Mouse (Mus musculus) heart, postnatal 0 days (tissue): ENCODE data around the gene Minpp1.

Experiments
- CTCF ChIP-seq: IDR thresholded peaks from 2 replicates; pipeline ENCODE4 v1.5.1; 2016; ENCODE audit warnings: antibody characterized with exemption, control low read depth, low read depth
- EP300 ChIP-seq: IDR thresholded peaks from 2 replicates; pipeline ENCODE4 v1.6.1; 2016; ENCODE audit warnings: antibody characterized with exemption, low read depth

DNA sequence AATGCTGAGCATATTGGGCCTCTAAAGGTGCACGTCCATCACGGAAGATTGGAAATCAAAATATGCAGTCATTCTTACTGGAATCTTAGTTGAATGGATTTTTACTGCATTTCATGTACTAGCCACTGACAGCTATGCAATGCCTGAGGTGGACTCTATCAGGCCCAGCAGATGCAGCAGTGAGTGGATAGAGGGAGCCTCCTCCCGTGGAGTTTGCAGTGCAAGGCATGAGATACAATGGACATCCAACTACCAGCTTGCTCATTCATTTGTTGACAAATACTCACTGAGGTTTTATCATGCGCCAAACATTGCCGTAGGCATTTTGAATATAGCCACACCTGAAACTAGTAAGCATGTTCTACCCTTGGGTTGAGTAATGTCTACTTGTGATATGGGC, 18.2 kb upstream of the Minpp1 start:
- TF ChIP-seq EP300 (no peak), CTCF (no peak)
